Mouse (Mus musculus): ENCODE data around the gene Ppp2r2d. TPM values are rescaled to one million over a fixed set of nuclear protein-coding genes. Genes with fewer than 3 reads are reported as not detected.

The Ppp2r2d gene
- total RNA-seq (2021) = 10 to 100 TPM; 71.0 to 73.5 TPM

DNA sequence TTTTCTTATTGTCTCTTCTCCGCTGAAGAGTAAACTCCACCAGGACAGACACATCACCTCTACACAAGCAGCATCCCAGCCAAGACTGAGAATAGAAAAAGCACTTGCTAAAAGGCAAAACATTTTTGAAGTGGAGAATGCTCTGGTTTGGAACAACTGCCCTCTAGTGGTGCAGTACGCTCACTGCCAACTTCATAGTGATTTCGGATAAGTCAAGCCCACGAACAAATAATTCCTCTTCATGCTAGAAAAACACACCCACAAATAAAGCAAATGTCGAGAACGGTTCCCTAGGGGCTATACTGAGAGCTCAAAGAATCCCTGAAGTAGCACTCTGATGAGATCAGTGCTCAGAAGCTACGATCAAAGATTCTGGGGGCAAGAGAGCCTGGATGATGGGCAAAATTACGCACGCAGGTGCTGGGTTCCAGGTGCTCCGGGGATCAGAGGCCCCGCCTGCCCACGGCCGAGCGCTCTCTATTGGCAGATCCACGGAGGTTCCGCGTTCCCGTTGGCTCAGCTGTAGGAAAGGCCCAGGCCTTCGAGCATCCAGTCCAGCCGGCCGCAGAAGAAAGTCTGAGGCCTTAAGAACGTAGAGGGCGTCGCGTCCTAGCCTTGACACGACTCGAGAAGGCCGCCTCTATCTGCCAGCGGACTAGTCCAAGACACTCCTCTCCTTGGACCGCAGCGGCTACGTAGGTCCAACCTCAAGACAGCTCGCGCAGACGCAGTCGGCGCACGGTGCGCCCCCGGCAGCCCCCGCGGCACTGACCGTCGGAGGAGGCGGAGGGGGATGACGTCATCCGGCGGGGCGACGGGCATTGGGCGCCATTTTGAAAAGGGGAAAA lies at the start of gene Ppp2r2d, which contains the start of gene Mapk1ip1:
Ppp2r2d (plus strand) TSS at position 536 of the 848 bp plus-strand sequence.
Mapk1ip1 (minus strand) TSS at position 730 of the 848 bp plus-strand sequence.
- intact Hi-C loops (cut with DNase I) = loop anchor here (2.0 kb wide), 1 partner anchor 63 kb away; the partner anchor contains the start of gene Bnip3
- peak; percentile 95 to 96 for DNase-seq (ENCODE audit: low spot score in 2 of 2)

DNA sequence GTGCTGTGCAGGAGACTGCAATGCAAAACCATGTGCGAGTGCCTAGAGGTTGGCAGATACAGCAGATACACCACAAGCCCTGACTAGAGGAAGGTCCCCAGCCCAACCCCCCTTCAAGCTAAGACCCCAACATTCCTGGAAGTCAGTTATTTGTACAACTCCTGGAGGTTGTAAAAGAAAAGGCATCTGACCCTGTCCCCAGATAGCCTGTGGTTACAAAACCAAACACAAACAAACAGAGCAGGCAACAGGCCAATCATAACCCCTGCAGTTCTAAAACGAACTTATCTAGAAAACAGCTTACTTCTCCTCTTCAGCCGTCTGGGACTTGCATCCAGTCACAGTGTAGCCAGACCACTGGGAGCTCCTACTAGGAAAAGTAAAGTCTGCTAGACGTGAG lies 42.5 kb upstream of the Ppp2r2d start:
- intact Hi-C loops (cut with DNase I) = no loop called here
- no peak for DNase-seq (ENCODE audit: low spot score in 2 of 2)

DNA sequence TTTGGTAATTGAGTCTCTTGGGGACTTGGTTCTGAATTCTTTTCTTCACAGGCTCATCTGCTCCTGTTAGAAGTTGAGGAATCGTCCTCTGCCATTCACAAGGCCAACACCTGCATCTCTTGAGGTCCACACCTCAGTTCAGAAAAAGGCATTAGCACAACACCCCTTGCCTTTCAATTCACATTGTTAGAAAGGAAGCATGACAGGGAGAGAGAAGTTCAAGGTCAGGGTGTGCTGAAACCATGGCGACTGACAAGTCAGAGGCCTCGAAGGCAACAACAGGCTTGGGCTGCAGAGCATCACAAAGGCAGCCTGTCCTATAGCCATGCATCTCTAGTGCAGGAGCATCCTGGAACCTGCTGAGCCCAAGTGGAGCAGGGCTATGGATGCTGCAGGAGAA lies 38.7 kb upstream of the Ppp2r2d start:
- intact Hi-C loops (cut with DNase I) = no loop called here
- DNase-seq (ENCODE audit: low spot score in 2 of 2) = no peak

DNA sequence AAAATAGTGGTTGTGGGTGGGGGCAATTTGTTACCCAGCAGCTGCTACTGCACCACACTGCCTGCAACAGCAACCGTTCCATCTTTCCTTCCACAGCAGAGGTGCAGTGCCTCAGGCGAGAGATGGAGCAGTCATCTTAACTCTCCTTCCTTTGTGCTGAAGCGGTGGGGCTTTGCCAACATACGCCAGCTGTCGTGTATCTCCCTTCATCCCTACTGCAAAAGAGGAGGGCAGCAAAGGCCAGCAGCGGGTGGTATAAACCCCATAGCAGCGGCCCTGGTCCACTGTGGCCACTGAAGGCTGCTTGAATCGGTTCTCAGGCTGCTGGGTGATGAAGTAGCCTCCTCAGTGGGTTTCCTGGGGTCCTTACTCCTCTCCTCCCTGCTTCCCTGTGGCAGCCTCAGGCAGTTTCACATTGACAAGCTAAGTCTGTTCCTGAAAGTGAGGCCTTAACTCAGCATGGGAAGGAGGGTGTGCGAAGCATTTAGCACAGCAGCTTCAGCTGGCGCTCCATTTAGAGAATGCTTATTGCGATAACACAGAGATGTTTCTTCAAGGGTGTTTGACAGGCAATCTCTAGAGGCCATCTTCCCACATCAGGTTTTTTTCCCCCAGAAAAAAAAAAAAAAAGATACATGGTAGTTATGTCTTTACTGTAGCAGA lies 32.5 kb upstream of the Ppp2r2d start:
- intact Hi-C loops (cut with DNase I) = no loop called here
- DNase-seq (ENCODE audit: low spot score in 2 of 2) = no peak

DNA sequence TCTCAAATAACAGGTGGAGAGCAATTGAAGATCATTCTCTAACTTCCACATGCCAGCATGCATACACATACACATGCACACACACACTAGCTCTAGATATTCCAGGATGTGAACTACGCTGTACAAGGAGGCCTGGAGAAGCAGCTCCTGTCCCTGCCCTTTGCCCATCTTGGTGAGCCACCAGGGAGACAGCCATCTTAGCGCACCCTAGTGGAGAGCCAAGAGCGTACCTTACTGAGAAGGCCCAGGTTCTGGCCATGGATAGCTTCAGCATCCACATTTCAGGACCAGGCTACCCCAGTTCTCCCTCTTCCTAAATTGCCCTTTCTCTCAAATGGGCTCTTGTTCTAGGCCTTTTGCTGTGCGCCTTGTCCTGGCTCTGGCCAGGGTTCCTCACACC lies 27.6 kb upstream of the Ppp2r2d start:
- intact Hi-C loops (cut with DNase I) = no loop called here
- no peak for DNase-seq (ENCODE audit: low spot score in 2 of 2)

DNA sequence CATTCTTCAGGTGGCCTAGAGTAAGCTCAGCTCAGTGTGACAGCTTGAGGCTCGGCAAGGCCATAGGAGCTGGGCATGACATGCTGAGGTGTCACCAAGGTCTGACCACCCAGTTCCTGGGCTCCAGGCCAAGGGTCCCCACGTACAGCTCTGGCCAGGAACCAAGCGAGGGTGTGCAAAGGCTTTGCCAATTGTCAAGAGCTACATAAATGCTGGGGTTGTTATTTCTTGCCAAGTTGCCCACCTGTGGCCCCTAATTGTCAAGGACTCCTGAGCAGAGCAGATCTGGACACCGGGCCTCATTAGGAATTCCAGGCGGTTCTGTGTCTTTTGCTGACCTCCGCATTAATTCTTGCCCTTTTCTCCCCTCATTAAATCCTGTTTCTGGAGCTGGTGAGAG lies 21.5 kb upstream of the Ppp2r2d start:
- intact Hi-C loops (cut with DNase I) = loop anchor here (10.0 kb wide), 1 partner anchor 430 kb away; the partner anchor contains the start of gene Tcerg1l
- no peak for DNase-seq (ENCODE audit: low spot score in 2 of 2)

DNA sequence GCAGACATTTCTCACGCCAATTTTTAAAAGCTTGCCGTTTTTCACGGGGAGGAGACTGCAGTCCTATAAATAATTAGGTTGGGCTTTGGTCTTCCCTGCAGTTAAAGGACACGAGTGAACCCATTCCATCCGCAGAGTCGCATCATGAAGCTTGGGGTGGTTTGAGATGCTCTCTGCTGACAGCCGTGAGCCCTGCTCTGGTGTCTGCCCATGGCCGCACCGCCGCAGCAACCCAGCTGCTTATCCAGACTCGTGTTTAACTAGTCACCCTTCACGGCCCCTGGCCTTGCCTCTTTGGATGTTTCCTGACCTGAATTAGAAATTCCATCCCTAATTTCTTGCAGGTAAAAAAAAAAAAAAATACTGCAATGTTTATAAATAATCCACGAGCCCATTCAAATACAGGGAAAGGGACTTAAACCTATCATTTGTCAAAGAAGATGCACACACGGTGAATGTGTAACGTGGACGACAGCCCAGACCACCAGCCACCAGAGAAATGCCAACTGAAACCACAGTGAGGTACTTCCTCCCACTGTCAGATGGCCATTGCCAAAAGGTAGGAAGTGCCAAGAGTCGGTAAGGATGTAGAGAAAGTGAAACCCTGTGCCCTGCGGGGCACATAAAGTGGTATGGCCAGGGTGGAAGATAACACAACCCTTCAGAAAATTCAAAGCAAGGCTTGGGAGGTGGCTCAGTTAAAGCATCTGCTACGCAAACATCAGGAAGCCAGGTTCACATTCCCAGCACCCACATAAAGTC lies 20.7 kb upstream of the Ppp2r2d start:
- DNase-seq (ENCODE audit: low spot score in 2 of 2) = no peak
- intact Hi-C loops (cut with DNase I) = loop anchor here (5.0 to 10.0 kb wide), 3 partner anchors 298 to 430 kb away; partner anchors contain the start of gene Tcerg1l

DNA sequence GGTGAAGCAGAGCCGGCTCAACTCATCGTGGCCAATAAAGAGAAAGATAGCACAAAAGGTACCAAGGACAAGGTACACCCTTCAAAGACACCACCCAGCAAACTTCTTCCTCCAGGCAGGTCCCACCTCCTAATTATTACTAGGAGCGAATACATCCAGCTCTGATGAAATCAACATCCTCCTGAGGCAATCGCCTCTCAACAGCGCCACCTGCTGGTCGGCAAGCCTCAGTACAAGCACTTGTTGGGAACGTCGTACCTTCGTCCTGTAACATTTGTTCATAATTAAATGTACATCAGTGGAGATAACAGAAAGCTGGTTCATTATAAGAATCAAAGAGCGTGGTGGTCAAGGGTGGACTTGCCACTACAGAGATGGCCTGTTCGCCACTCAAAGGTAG lies 18.1 kb upstream of the Ppp2r2d start:
- intact Hi-C loops (cut with DNase I) = loop anchor here (1.0 to 10.0 kb wide), 5 partner anchors 94 to 1349 kb away; partner anchors contain the start of gene Tcerg1l
- DNase-seq (ENCODE audit: low spot score in 2 of 2) = peak; percentile 66 to 75

DNA sequence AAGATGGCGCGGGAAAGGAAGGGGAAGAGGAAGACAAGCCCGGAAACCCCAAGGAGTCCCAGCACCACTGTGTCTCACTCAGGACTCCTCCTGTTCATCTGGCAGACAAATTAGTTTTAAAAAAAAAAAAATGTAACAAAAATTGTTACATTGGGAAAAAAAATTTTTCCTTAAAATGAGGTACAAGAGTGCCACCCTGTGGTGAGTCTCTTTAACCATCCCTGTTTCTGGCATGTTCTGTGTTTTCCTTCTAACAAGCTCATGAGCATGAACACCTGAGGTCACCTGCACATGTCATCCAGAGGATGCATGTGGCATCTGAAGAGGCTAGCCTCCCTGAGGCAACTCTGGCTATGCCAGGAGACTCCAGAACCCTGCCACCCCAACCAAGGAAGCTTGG lies 10.9 kb upstream of the Ppp2r2d start:
- DNase-seq (ENCODE audit: low spot score in 2 of 2) = no peak
- intact Hi-C loops (cut with DNase I) = no loop called here

DNA sequence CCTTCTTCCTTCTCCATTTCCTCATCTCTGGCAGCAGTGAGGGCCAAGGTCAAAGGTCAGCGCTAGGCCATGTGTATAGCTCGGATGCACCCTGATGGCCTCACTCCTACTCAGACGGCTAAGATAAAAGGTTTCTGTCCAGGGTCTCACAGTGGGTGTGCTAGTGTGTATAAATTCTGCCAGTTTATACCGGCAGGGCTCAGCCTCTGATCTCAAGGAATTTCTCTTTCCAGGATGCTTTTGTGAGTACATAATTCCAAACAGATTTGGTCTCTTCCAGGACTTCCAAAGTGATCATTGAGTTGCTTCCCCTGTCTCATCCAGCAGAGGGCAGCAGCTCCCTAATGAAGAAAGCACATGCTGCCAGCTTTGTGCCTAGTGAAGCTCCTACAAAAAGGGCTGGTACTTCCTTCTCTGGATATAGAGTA lies 5.3 kb upstream of the Ppp2r2d start:
- intact Hi-C loops (cut with DNase I) = loop anchor here (2.0 kb wide), 1 partner anchor 84 kb away; no protein-coding TSS in a partner anchor

DNA sequence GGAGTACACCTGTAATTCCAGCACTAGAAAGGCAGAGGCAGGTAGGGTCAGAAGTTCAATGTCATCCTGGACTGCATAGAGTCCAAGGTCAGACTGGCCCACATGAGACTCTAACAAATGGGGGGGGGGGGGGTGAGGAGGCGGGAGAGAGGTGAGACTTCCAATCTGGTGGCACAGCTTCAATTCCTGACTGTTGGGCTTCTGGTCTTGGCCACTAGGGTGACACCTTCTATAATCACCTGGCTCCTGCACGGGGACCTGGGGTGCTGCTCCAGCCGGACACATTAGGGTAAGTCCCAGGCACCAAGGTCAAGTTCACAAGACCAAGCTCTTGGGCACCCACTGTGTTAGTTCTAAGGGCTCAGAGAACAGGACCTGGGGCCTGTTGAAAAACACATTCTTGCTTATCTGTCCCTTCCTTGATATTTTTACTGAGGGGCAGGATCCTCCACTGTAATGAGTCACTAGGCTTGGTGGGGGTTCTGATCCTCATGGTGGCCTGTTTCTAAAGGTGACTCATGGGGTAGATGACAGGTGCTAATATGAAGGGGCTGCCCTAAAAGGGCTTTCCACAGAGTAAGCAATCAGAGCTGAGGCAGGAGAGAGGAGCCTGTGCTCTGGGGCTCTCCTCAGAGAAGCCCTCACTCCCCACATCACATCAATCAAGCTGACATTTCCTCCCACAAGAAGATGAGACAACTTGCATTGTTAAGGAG lies 4.3 kb upstream of the Ppp2r2d start:
- intact Hi-C loops (cut with DNase I) = loop anchor here (2.0 kb wide), 1 partner anchor 83 kb away; no protein-coding TSS in a partner anchor
- no peak for DNase-seq (ENCODE audit: low spot score in 2 of 2)

More for the DNA sequence above, 5.3 kb upstream of the Ppp2r2d start:
- peak; percentile 75 to 89 for DNase-seq (ENCODE audit: low spot score in 2 of 2)

DNA sequence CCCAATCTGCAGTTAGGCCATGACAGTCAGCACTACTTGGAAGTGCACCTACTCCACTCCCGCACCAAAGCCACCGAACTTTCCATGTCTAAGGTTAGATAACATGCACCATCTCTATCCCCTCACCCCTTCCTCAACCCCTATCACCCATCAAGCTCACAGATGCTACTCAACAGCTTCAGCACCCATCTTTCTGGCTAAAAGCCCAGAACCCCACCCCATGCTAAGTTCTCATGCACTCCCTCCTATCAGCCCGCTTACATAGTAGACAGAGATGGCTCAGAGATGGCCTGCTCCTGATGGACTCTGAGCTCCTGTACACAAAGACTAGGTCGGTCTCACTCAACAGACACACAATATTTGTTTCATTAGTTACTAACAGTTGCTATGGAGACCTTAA lies 2.5 kb upstream of the Ppp2r2d start:
- no peak for DNase-seq (ENCODE audit: low spot score in 2 of 2)
- intact Hi-C loops (cut with DNase I) = no loop called here

DNA sequence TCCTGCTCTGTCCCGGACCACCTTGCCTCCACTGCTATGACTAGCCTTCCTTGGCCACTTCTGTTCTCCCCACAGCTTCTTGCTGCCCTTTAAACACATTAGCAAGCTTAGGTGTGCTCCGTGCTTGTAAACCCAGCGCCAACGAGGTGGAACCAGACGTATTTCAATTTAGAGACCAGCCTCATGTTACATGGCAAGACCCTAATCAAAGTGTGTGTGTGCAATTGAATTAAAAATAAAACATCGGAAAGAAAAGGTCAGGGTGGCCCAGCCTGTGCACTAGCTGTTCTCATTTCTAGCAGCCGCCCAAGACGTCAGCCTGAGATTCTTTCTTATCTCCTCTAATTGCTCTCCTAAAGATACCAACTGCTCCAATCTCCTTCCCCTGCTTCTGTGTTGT lies 768 bp upstream of the Ppp2r2d start:
- intact Hi-C loops (cut with DNase I) = no loop called here
- DNase-seq (ENCODE audit: low spot score in 2 of 2) = no peak

DNA sequence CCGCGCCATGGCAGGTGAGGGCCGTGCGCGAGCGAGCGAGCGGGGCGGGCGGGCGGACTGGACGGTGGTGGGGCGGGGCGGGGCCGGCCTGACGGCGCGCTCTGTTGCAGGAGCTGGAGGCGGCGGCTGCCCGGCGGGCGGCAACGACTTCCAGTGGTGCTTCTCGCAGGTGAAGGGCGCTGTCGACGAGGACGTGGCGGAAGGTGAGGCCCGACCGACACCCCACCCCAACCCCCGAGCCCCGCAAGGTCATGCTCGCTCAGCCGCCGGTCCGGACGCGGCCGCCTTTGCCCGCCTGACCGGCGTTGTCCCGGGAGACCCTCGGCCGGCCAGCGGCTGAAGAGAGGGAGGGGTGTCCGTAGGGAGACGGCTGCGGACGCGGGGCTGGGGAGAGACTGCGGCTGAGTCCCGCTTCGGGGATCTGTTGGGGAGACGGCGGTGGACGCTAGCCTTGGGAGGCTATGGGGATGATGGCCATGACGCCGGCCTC lies 668 bp downstream of the Ppp2r2d start:
- intact Hi-C loops (cut with DNase I) = loop anchor here (2.0 kb wide), 1 partner anchor 62 kb away; the partner anchor contains the start of gene Bnip3
- peak; percentile 32 to 38 for DNase-seq (ENCODE audit: low spot score in 2 of 2)

DNA sequence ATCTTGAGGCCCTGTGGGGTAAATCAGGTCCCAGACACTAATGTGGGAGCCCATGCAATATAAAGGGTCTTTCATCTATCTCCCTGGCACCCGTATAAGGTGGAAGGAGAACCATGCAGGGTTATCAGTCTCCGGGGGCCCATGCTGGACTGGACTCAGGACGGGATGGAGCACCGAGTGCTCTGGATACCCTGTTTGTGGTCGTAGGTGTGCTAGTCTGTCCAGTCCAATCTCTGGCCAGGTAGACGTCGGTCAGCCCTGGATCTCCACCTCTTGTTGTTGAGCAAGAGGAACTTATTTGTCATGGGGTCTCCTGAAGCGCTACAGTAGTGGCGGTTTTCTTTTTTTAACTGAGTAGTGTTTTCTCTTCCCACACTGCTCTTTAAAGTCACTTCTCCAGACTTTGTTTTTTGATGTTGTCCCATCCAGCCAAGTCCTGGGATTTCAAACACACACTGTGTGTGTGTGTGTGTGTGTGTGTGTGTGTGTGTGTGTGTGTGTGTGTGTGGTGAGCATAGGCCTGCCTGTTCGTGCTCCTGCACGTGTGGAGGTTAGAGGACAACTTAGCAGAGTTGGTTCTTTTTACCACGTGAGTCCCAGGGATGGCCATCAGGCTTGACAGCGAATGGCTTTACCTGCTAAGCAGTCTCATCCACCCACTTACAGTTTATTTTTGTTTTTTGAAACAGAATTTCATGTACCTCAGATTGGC lies 1.6 kb downstream of the Ppp2r2d start:
- no peak for DNase-seq (ENCODE audit: low spot score in 2 of 2)
- intact Hi-C loops (cut with DNase I) = loop anchor here (2.0 kb wide), 1 partner anchor 61 kb away; the partner anchor contains the start of gene Bnip3

DNA sequence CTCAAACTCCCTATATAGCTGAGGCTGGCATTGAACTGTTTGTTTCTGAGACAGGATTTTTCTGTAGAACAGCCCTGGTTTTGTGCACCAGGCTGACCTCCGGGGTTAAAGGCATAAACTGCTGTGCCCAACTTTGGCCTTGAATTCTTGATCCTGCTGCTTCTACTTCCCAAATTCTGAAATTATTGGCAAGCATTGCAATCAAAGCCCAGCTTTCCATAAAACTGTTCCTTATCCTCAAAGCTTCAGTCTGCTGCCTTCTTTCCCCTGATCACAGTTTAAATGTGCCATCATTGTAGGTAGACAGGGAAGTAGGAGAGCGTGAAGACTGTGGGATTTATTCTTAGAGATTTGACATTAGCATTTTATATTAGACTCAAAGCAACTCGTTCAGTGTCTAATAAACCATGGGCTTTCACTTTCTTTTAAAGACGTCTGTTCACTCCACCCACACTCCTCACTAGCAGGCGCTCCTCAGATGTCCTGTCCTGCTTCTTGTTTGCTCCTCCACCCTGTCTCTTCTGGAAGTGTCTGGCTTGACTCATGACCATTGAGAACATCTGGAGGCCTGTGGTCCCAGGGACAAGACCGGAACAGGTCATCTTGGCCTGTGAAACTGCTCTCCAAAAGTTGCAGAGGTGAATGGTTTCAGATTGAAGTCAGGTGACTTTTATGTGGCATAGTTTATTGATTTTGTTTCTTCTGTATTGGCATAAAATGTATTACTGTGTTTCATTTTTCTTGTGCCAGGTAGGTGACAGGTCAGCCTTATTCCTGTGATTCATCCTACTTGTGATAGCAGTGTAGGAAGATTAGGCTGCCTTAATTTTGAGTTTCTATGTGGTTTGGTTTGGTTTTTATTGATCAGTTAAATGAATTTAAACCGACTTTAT lies 2.4 kb downstream of the Ppp2r2d start:
- intact Hi-C loops (cut with DNase I) = no loop called here

DNA sequence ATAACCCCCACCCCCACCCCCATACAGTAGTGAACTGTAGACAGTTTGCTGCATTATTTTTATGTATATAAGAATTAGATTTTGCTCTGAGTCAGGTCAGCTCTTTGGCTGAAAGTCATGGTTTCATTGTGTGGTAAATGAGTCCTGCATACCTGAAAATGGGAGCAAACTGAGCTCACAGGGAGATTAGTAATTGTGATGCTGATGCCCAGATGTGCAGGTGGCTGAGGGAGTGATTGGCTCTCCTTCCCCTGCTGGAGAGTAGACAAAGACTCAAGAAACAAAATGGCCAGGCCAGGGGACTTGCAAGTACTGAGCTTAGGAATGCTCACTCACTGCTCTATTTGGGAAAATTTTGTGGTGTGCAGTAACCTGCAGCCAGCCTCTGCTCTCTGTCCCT lies 4.2 kb downstream of the Ppp2r2d start:
- intact Hi-C loops (cut with DNase I) = no loop called here
- DNase-seq (ENCODE audit: low spot score in 2 of 2) = no peak

More for the DNA sequence above, 2.4 kb downstream of the Ppp2r2d start:
- no peak for DNase-seq (ENCODE audit: low spot score in 2 of 2)

Measured in left cerebral cortex, postnatal 25 days (tissue).